Mouse (Mus musculus) left cerebral cortex, adult 2 months (tissue): ENCODE results near the gene Carhsp1. TPM values are rescaled to one million over a fixed set of nuclear protein-coding genes. Genes with fewer than 3 reads are reported as not detected.

Source experiments
- DNase-seq, 2 experiments: peaks; one replicate each; pipeline ENCODE4 v3.0.0; 2021 to 2022; ENCODE audit warnings: low spot score in 2 of 2, mixed read lengths in 1 of 2; ENCODE audit errors: extremely low spot score in 1 of 2
- H3K27ac ChIP-seq: fragments of 200-600 bp; 2 replicates; pipeline ENCODE4 v1.8.1; 2022
- H3K4me3 ChIP-seq: fragments of 200-600 bp; 2 replicates; pipeline ENCODE4 v1.8.1; 2022
- CTCF ChIP-seq: fragments of 200-600 bp; IDR thresholded peaks from 2 replicates; pipeline ENCODE4 v1.8.1; 2022; ENCODE audit warnings: antibody characterized with exemption, mild to moderate bottlenecking, moderate library complexity
- intact Hi-C: fragments of 180-260 bp; cut with DNase I; formaldehyde crosslinking; loops from one replicate; pipeline ENCODE4 v1.15.1; 2025
- long read RNA-seq, 2 experiments: library from polyadenylated mRNA; stranded (forward); transcript quantifications; one replicate each; pipeline ENCODE4 v2.0.0; 2021; ENCODE audit warnings: borderline mapping rate in 2 of 2
- total RNA-seq, 2 experiments: library from RNA; stranded (reverse); gene quantifications; 2 replicates each; pipeline ENCODE4 v1.2.3; 2021

The Carhsp1 gene
- total RNA-seq, result 10 to 100 TPM; 11.2 to 16.4 TPM
- long read RNA-seq, experiment 1, transcript Carhsp1-201 (4 exons, 2,858 nt), result major isoform, 20 of 22 reads
- long read RNA-seq, experiment 1, partial matches to known transcripts, result 0 of 22 reads
- long read RNA-seq, experiment 1, other reads (novel, unspliced or antisense), result 2 of 22 reads
- long read RNA-seq, experiment 2, transcript Carhsp1-201 (4 exons, 2,858 nt), result major isoform, 18 of 21 reads
- long read RNA-seq, experiment 2, partial matches to known transcripts, result 1 of 21 reads
- long read RNA-seq, experiment 2, other reads (novel, unspliced or antisense), result 2 of 21 reads

- TF ChIP-seq CTCF, result peak; percentile 7
- H3K27ac ChIP-seq, result peak within 1 kb of the TSS; percentile 47
- peak; percentile 71 to 84 for DNase-seq
- peak within 1 kb of the TSS; percentile 49 for H3K4me3 ChIP-seq
- intact Hi-C loops, result loop anchor here (2.0 kb wide), 1 partner anchor 27 kb away; no protein-coding TSS in a partner anchor
These were observed at the start of gene Carhsp1 for GRCm38 (mm10) chr16:8671551-8672349. Carhsp1 (minus strand) TSS chr16:8672155.

GRCm38 (mm10) chr16:8720447-8720846 is 48.5 kb upstream of the Carhsp1 start:
- no peak overlapping the region for H3K4me3 ChIP-seq
- H3K27ac ChIP-seq, result no peak overlapping the region
- DNase-seq, result no peak
- TF ChIP-seq CTCF, result no peak
- intact Hi-C loops, result no loop called here

- no peak for TF ChIP-seq CTCF
- intact Hi-C loops, result no loop called here
- H3K27ac ChIP-seq, result no peak overlapping the region
These were observed 45.8 kb upstream of the Carhsp1 start for GRCm38 (mm10) chr16:8717744-8718143.

GRCm38 (mm10) chr16:8716300-8716699 is 44.3 kb upstream of the Carhsp1 start:
- no peak for TF ChIP-seq CTCF
- DNase-seq, result no peak
- Histone ChIP-seq H3K27ac (no peak overlapping the region), H3K4me3 (no peak overlapping the region)
- intact Hi-C loops, result no loop called here

More at GRCm38 (mm10) chr16:8717744-8718143, 45.8 kb upstream of the Carhsp1 start:
- no peak overlapping the region for H3K4me3 ChIP-seq
- no peak for DNase-seq

GRCm38 (mm10) chr16:8715513-8716080 is 43.6 kb upstream of the Carhsp1 start:
- no peak overlapping the region for H3K4me3 ChIP-seq
- H3K27ac ChIP-seq, result no peak overlapping the region
- intact Hi-C loops, result no loop called here
- DNase-seq, result no peak
- TF ChIP-seq CTCF, result no peak

GRCm38 (mm10) chr16:8714851-8715250 is 42.9 kb upstream of the Carhsp1 start:
- TF ChIP-seq CTCF, result no peak
- H3K27ac ChIP-seq, result no peak overlapping the region
- no peak for DNase-seq
- intact Hi-C loops, result no loop called here
- H3K4me3 ChIP-seq, result no peak overlapping the region

- intact Hi-C loops, result no loop called here
- no peak; the same call in none of the 2 replicates for TF ChIP-seq CTCF
- DNase-seq, result no peak
These were observed 40.0 kb upstream of the Carhsp1 start for GRCm38 (mm10) chr16:8711998-8712397.

GRCm38 (mm10) chr16:8700586-8700985 is 28.6 kb upstream of the Carhsp1 start:
- TF ChIP-seq CTCF, result no peak
- intact Hi-C loops, result no loop called here
- no peak overlapping the region for H3K27ac ChIP-seq
- no peak overlapping the region for H3K4me3 ChIP-seq
- DNase-seq, result no peak

More at GRCm38 (mm10) chr16:8711998-8712397, 40.0 kb upstream of the Carhsp1 start:
- no peak overlapping the region for H3K4me3 ChIP-seq
- no peak overlapping the region for H3K27ac ChIP-seq

- intact Hi-C loops, result no loop called here
- no peak overlapping the region for H3K27ac ChIP-seq
These were observed 27.6 kb upstream of the Carhsp1 start for GRCm38 (mm10) chr16:8699556-8699955.

GRCm38 (mm10) chr16:8691206-8691605 is 19.3 kb upstream of the Carhsp1 start:
- intact Hi-C loops, result no loop called here
- DNase-seq, result no peak
- no peak overlapping the region for H3K4me3 ChIP-seq
- H3K27ac ChIP-seq, result no peak overlapping the region
- no peak for TF ChIP-seq CTCF

More at GRCm38 (mm10) chr16:8699556-8699955, 27.6 kb upstream of the Carhsp1 start:
- TF ChIP-seq CTCF, result no peak
- DNase-seq, result no peak
- no peak overlapping the region for H3K4me3 ChIP-seq

GRCm38 (mm10) chr16:8689979-8690656 is 18.2 kb upstream of the Carhsp1 start:
- Histone ChIP-seq H3K27ac (no peak overlapping the region), H3K4me3 (no peak overlapping the region)
- peak in 1 of 2 experiments; percentile 49 for DNase-seq
- intact Hi-C loops, result loop anchor here (10.0 kb wide), 1 partner anchor 145 kb away; the partner anchor contains the start of gene 1810013L24Rik
- no peak for TF ChIP-seq CTCF
